23 mouse cellular contexts compared by ENCODE assay signal in genomic region chr6:95109691-95110450, GRCm38 (mm10). TPM values are rescaled to one million over a fixed set of nuclear protein-coding genes. Genes with fewer than 3 reads are reported as not detected.
DNase-seq lines count a peak whose midpoint lies in the region; ATAC-seq and TF ChIP-seq lines count a peak whose summit lies in the region.
"Had no signal": no experiment of that assay in that cellular context is flagged by ENCODE, and none has a peak within 500 bp of the region (broad histone marks: within the 10 kb centered on the region; RNA-seq: fewer than 3 reads in every experiment).

No protein-coding gene starts in this region.

- H3K4me3 ChIP-seq in ES-E14 (ENCODE audit: insufficient read depth in 1 of 2, low read depth in 1 of 2, low read length in 2 of 2, poor library complexity in 1 of 2, severe bottlenecking in 1 of 2): no peak overlapping the region
- no peak overlapping the region for H3K4me3 ChIP-seq in kidney, adult 2 months (ENCODE audit: insufficient read depth, low read depth, low read length)
- H3K4me3 ChIP-seq: embryonic facial prominence, embryonic 15.5 days; erythroblast, embryonic 14.5 days; heart, embryonic 10.5 days; hindbrain, embryonic 12.5 days had no signal

- peak overlapping the region; percentile 53; the same call in 1 of the 2 replicates for H3K27ac ChIP-seq in ES-E14 (ENCODE audit: insufficient read depth, low read depth, low read length, poor library complexity, severe bottlenecking)
- no peak overlapping the region for H3K27ac ChIP-seq in kidney, adult 2 months (ENCODE audit: insufficient read depth, low read depth, low read length)
- H3K27ac ChIP-seq: embryonic facial prominence, embryonic 15.5 days; heart, embryonic 10.5 days; hindbrain, embryonic 12.5 days; hindbrain, postnatal 0 days had no signal

- 93% methylated on average over 6 of the region's 6 CpGs for WGBS in kidney, adult 2 months

- H3K27me3 ChIP-seq in kidney, adult 2 months (replicated peaks; ENCODE audit: control insufficient read depth, insufficient read depth, low read length): no peaks in the 10 kb centered on the region
- H3K27me3 ChIP-seq: embryonic facial prominence, embryonic 15.5 days; hindbrain, embryonic 12.5 days had no signal

- no peaks in the 10 kb centered on the region for H3K36me3 ChIP-seq in ES-E14 (ENCODE audit: control insufficient read depth, insufficient read depth, low read length, poor library complexity, severe bottlenecking)
- H3K36me3 ChIP-seq in kidney, adult 2 months (ENCODE audit: control insufficient read depth, insufficient read depth, low read length): no peaks in the 10 kb centered on the region
- H3K36me3 ChIP-seq: embryonic facial prominence, embryonic 15.5 days; heart, embryonic 10.5 days; hindbrain, embryonic 12.5 days had no signal

- no peak overlapping the region for H3K9ac ChIP-seq in ES-E14 (ENCODE audit: insufficient read depth, low read depth, low read length, poor library complexity, severe bottlenecking)
- H3K9ac ChIP-seq: embryonic facial prominence, embryonic 15.5 days; hindbrain, embryonic 12.5 days had no signal

- TF ChIP-seq CTCF in brain, embryonic 14.5 days (IDR thresholded peaks at IDR 0.05; ENCODE audit: borderline replicate concordance, extremely low read depth, insufficient read depth, insufficient read length): no peak
- no peak for TF ChIP-seq CTCF in kidney, adult 2 months (conservative IDR thresholded peaks at IDR 0.05; ENCODE audit: insufficient read depth, insufficient read length, low read depth, low read length)

- H3K4me1 ChIP-seq in ES-E14 (ENCODE audit: control insufficient read depth in 2 of 2, insufficient read depth in 2 of 2, low read length in 2 of 2, poor library complexity in 1 of 2): peaks cover 0 to 2% of the 10 kb centered on the region in 2 experiments; a peak in 1 of 4 replicates
- no peaks in the 10 kb centered on the region for H3K4me1 ChIP-seq in kidney, adult 2 months (ENCODE audit: control insufficient read depth, insufficient read depth, low read length)
- H3K4me1 ChIP-seq: embryonic facial prominence, embryonic 15.5 days; heart, embryonic 10.5 days; hindbrain, embryonic 12.5 days had no signal

- DNase-seq in frontal cortex, postnatal 36 days (ENCODE audit: low spot score in 2 of 2): no peak
- DNase-seq in ES-CJ7 (ENCODE audit: low read depth, low spot score) (peak; percentile 88), ES-E14 (ENCODE audit: low read depth, low spot score) (peak; percentile 26)
- DNase-seq in brain, embryonic 14.5 days (ENCODE audit: low read depth): peak; percentile 22
- no peak for DNase-seq in embryo, embryonic 10.5 days (ENCODE audit: low spot score)
- DNase-seq in kidney, adult 2 months: no peak
- DNase-seq: adrenal gland, adult 2 months; adrenal gland, postnatal 36 days; cerebellum, adult 11-12 months; cerebellum, adult 9-10 months; cerebellum, postnatal 36 days; embryo, embryonic 11 days; gastrocnemius, postnatal 10 days; heart, adult 18-20 months; heart, postnatal 10 days; heart, postnatal 4 days; kidney, adult 18-20 months had no signal

- peak; percentile 45 for ATAC-seq in frontal cortex, adult (ENCODE audit: low TSS enrichment)
- ATAC-seq: hindbrain, postnatal 0 days had no signal

- no peak for TF ChIP-seq POLR2A in brain, embryonic 14.5 days (IDR thresholded peaks at IDR 0.05; ENCODE audit: borderline replicate concordance, extremely low read depth, insufficient read depth, insufficient read length, poor library complexity, severe bottlenecking)
- no peak for TF ChIP-seq POLR2A in kidney, adult 2 months (IDR thresholded peaks at IDR 0.05; ENCODE audit: low read depth, low read length)

- no peaks in the 10 kb centered on the region for H3K9me3 ChIP-seq in ES-E14 (ENCODE audit: control insufficient read depth, insufficient read depth, low read depth, low read length)
- H3K9me3 ChIP-seq: embryonic facial prominence, embryonic 15.5 days; heart, embryonic 10.5 days; hindbrain, embryonic 12.5 days had no signal

- in situ Hi-C loops in ES-E14 (cut with MboI; ENCODE audit: low sequenced_read_pairs in 2 of 2, unreplicated experiment in 2 of 2): no loop called here

TF ChIP-seq in ES-E14, 5 proteins besides CTCF, POLR2A, EP300 and RAD21:
- no peak for TF ChIP-seq HCFC1 (IDR thresholded peaks at IDR 0.05; ENCODE audit: borderline replicate concordance, insufficient read depth, low read length)
- TF ChIP-seq ZC3H11A (IDR thresholded peaks at IDR 0.05; ENCODE audit: borderline replicate concordance, low read depth, low read length): no peak
- no peak for TF ChIP-seq CHD2 (IDR thresholded peaks at IDR 0.05; ENCODE audit: low read depth, low read length)
- no peak for TF ChIP-seq MAFK (IDR thresholded peaks at IDR 0.05; ENCODE audit: insufficient read depth, low read depth, low read length)
- TF ChIP-seq ZNF384 (IDR thresholded peaks at IDR 0.05; ENCODE audit: low read depth, low read length): no peak

RNA-seq across cellular contexts. Expression of gene Kbtbd8, which starts 7.2 kb away (rescaled TPM):
- 17.7 and 21.6 TPM in 2 replicates for total RNA-seq in ES-E14 (2012; rRNA removed)
- polyA plus RNA-seq in brain, embryonic 14.5 days (2012; rRNA removed): 3.3 and 3.5 TPM in 2 replicates
- polyA plus RNA-seq in kidney, adult 2 months (2012; rRNA removed): 0.44 and 1.3 TPM in 2 replicates
- polyA plus RNA-seq: erythroblast, embryonic 14.5 days had no signal

Comparison
In these comparisons a context has a peak if more than half of its experiments do, and no peak if none do; other contexts are left out.
1. DNase-seq: peak in ES-CJ7 (single experiment), ES-E14 (single experiment) and brain, embryonic 14.5 days (single experiment); none in frontal cortex, postnatal 36 days (0 of 2), embryo, embryonic 10.5 days (single experiment) and kidney, adult 2 months (single experiment).